Mouse (Mus musculus): Measurements from ENCODE around the gene Ndufa8. TPM values are rescaled to one million over a fixed set of nuclear protein-coding genes. Genes with fewer than 3 reads are reported as not detected.
A peak's percentile ranks its signal among the peaks of the same experiment; 100 is the strongest.

The Ndufa8 gene
- total and polyA plus RNA-seq, 2 experiments from 2014 or later, result 252 to 915 TPM

- Histone ChIP-seq H3K4me3 (ENCODE audit: low read depth, low read length) (no peak overlapping the region), H3K36me3 (replicated peaks; ENCODE audit: control insufficient read depth, insufficient read depth, low read length) (no peaks in the 10 kb centered on the region), H3K9ac (replicated peaks; ENCODE audit: low read depth, low read length) (no peak overlapping the region), H3K9me3 (replicated peaks; ENCODE audit: control insufficient read depth, low read length) (no peaks in the 10 kb centered on the region), H3K4me1 (ENCODE audit: control insufficient read depth, insufficient read depth) (peaks cover 11% of the 10 kb centered on the region; the same call in 1 of the 2 replicates), H3K27me3 (ENCODE audit: control insufficient read depth, insufficient read depth, low read length) (peaks cover 99% of the 10 kb centered on the region), H3K4me2 (ENCODE audit: low read depth, low read length) (no peak overlapping the region), H3K27ac (ENCODE audit: low read depth) (no peak overlapping the region)
- ATAC-seq (ENCODE audit: insufficient read depth, low read depth) (no peak), DNase-seq (ENCODE audit: low spot score) (no peak)
- WGBS, result 21% methylated on average over 4 of the region's 4 CpGs
- TF ChIP-seq CTCF (IDR thresholded peaks at IDR 0.05; ENCODE audit: low read depth), result no peak
- TF ChIP-seq EP300 (IDR thresholded peaks at IDR 0.05; ENCODE audit: low read depth), result no peak
Observed at GRCm38 (mm10) chr2:36092748-36093147, 43.5 kb upstream of the Ndufa8 start.

- H3K9ac ChIP-seq (replicated peaks; ENCODE audit: low read depth, low read length), result no peak overlapping the region
- H3K4me1 ChIP-seq (ENCODE audit: control insufficient read depth, insufficient read depth), result peaks cover 11% of the 10 kb centered on the region; the same call in 1 of the 2 replicates
- H3K27ac ChIP-seq (ENCODE audit: low read depth), result no peak overlapping the region
- DNase-seq (ENCODE audit: low spot score), result no peak
- ATAC-seq (ENCODE audit: insufficient read depth, low read depth), result peak; percentile 52
- peak overlapping the region; percentile 57 for H3K4me2 ChIP-seq (ENCODE audit: low read depth, low read length)
- H3K36me3 ChIP-seq (replicated peaks; ENCODE audit: control insufficient read depth, insufficient read depth, low read length), result no peaks in the 10 kb centered on the region
- peaks cover 93% of the 10 kb centered on the region for H3K27me3 ChIP-seq (ENCODE audit: control insufficient read depth, insufficient read depth, low read length)
- 6% methylated on average over 70 of the region's 70 CpGs for WGBS
- TF ChIP-seq CTCF (IDR thresholded peaks at IDR 0.05; ENCODE audit: low read depth) (no peak), EP300 (IDR thresholded peaks at IDR 0.05; ENCODE audit: low read depth) (no peak)
- H3K4me3 ChIP-seq (ENCODE audit: low read depth, low read length), result peak overlapping the region; percentile 39
- no peaks in the 10 kb centered on the region for H3K9me3 ChIP-seq (replicated peaks; ENCODE audit: control insufficient read depth, low read length)
Observed at GRCm38 (mm10) chr2:36090853-36091741, 41.9 kb upstream of the Ndufa8 start.

GRCm38 (mm10) chr2:36089190-36089589 lies 40.0 kb upstream of the Ndufa8 start:
- no peak overlapping the region for H3K4me3 ChIP-seq (ENCODE audit: low read depth, low read length)
- H3K4me2 ChIP-seq (ENCODE audit: low read depth, low read length), result no peak overlapping the region
- no peak overlapping the region for H3K9ac ChIP-seq (replicated peaks; ENCODE audit: low read depth, low read length)
- H3K9me3 ChIP-seq (replicated peaks; ENCODE audit: control insufficient read depth, low read length), result no peaks in the 10 kb centered on the region
- DNase-seq (ENCODE audit: low spot score) (no peak), ATAC-seq (ENCODE audit: insufficient read depth, low read depth) (no peak)
- WGBS, result 59% methylated on average over 3 of the region's 3 CpGs
- peaks cover 74% of the 10 kb centered on the region for H3K27me3 ChIP-seq (ENCODE audit: control insufficient read depth, insufficient read depth, low read length)
- TF ChIP-seq EP300 (IDR thresholded peaks at IDR 0.05; ENCODE audit: low read depth), result no peak
- TF ChIP-seq CTCF (IDR thresholded peaks at IDR 0.05; ENCODE audit: low read depth), result no peak
- H3K36me3 ChIP-seq (replicated peaks; ENCODE audit: control insufficient read depth, insufficient read depth, low read length), result no peaks in the 10 kb centered on the region
- H3K27ac ChIP-seq (ENCODE audit: low read depth), result no peak overlapping the region
- H3K4me1 ChIP-seq (ENCODE audit: control insufficient read depth, insufficient read depth), result peaks cover 11% of the 10 kb centered on the region; the same call in 1 of the 2 replicates

- TF ChIP-seq EP300 (IDR thresholded peaks at IDR 0.05; ENCODE audit: low read depth), result no peak
- TF ChIP-seq CTCF (IDR thresholded peaks at IDR 0.05; ENCODE audit: low read depth), result no peak
- peaks cover 38% of the 10 kb centered on the region for H3K27me3 ChIP-seq (ENCODE audit: control insufficient read depth, insufficient read depth, low read length)
- no peaks in the 10 kb centered on the region; the same call in 1 of the 2 replicates for H3K4me1 ChIP-seq (ENCODE audit: control insufficient read depth, insufficient read depth)
- no peaks in the 10 kb centered on the region for H3K36me3 ChIP-seq (replicated peaks; ENCODE audit: control insufficient read depth, insufficient read depth, low read length)
- no peak overlapping the region for H3K9ac ChIP-seq (replicated peaks; ENCODE audit: low read depth, low read length)
- no peak for DNase-seq (ENCODE audit: low spot score)
- no peak overlapping the region for H3K27ac ChIP-seq (ENCODE audit: low read depth)
- WGBS, result 84% methylated on average over 1 of the region's 1 CpGs
- H3K4me2 ChIP-seq (ENCODE audit: low read depth, low read length), result no peak overlapping the region
- ATAC-seq (ENCODE audit: insufficient read depth, low read depth), result no peak
- H3K4me3 ChIP-seq (ENCODE audit: low read depth, low read length), result no peak overlapping the region
- H3K9me3 ChIP-seq (replicated peaks; ENCODE audit: control insufficient read depth, low read length), result no peaks in the 10 kb centered on the region
Observed at GRCm38 (mm10) chr2:36085041-36085440, 35.8 kb upstream of the Ndufa8 start.

- no peaks in the 10 kb centered on the region for H3K36me3 ChIP-seq (replicated peaks; ENCODE audit: control insufficient read depth, insufficient read depth, low read length)
- H3K27ac ChIP-seq (ENCODE audit: low read depth), result no peak overlapping the region
- 79% methylated on average over 9 of the region's 9 CpGs for WGBS
- H3K9ac ChIP-seq (replicated peaks; ENCODE audit: low read depth, low read length), result no peak overlapping the region
- no peak overlapping the region for H3K4me2 ChIP-seq (ENCODE audit: low read depth, low read length)
- H3K4me1 ChIP-seq (ENCODE audit: control insufficient read depth, insufficient read depth), result no peaks in the 10 kb centered on the region; the same call in 1 of the 2 replicates
- no peak for DNase-seq (ENCODE audit: low spot score)
- no peak overlapping the region for H3K4me3 ChIP-seq (ENCODE audit: low read depth, low read length)
- peaks cover 18% of the 10 kb centered on the region for H3K27me3 ChIP-seq (ENCODE audit: control insufficient read depth, insufficient read depth, low read length)
- H3K9me3 ChIP-seq (replicated peaks; ENCODE audit: control insufficient read depth, low read length), result no peaks in the 10 kb centered on the region
- no peak for TF ChIP-seq CTCF (IDR thresholded peaks at IDR 0.05; ENCODE audit: low read depth)
- no peak for TF ChIP-seq EP300 (IDR thresholded peaks at IDR 0.05; ENCODE audit: low read depth)
- ATAC-seq (ENCODE audit: insufficient read depth, low read depth), result no peak
Observed at GRCm38 (mm10) chr2:36082802-36083580, 33.8 kb upstream of the Ndufa8 start.
